Mouse (Mus musculus) megakaryocyte progenitor cell, adult 5-6 weeks (primary cell): Measurements from ENCODE around the gene Bmp10. TPM values are rescaled to one million over a fixed set of nuclear protein-coding genes. Genes with fewer than 3 reads are reported as not detected.
A peak's percentile ranks its signal among the peaks of the same experiment; 100 is the strongest.

Experiments
- ATAC-seq: replicated peaks from 2 replicates; pipeline ENCODE4 v1.8.0; 2016; ENCODE audit warnings: mild to moderate bottlenecking, moderate TSS enrichment, inconsistent platforms; ENCODE audit not compliant: poor library complexity
- total RNA-seq, 2 experiments: library from RNA; stranded (forward) in 1 of 2; stranded (reverse) in 1 of 2; fragments of 157-497, 149-512 nt in 1 of 2; fragments of 200-1000 nt in 1 of 2; gene quantifications; 2 replicates each; pipeline versions ENCODE4 v1.2.3 to v1.2.4; 2015 to 2017

The Bmp10 gene
- total RNA-seq (2015) (not detected in 2 replicates), total RNA-seq (2017) (not detected in 2 replicates)

- ATAC-seq: no peak
Observed at GRCm38 (mm10) chr6:87428487-87429044, at the start of gene Bmp10. Gene Bmp10 (plus strand): TSS chr6:87428994.

GRCm38 (mm10) chr6:87383926-87384691, 44.7 kb upstream of the Bmp10 start:
- ATAC-seq: peak; percentile 61

DNA sequence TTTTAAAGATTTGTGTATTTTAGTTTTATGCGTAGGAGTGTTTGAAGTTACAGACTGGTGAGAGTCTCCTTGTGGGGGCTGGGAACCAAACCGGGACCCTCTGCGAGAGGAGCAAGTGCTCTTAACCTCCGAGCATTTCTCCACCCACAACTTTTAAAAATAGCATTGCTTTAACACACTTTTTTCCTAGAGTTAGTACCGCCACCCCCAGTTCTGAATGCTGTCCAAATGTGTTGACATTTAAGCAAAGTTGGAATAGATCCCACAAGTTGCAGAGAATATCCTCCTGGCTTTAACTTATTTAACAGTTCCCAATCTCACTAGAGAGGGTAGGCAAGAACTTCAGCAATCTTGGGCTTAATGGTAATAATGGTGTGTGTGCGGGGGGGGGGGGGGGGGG, 44.0 kb upstream of the Bmp10 start:
- ATAC-seq: no peak

DNA sequence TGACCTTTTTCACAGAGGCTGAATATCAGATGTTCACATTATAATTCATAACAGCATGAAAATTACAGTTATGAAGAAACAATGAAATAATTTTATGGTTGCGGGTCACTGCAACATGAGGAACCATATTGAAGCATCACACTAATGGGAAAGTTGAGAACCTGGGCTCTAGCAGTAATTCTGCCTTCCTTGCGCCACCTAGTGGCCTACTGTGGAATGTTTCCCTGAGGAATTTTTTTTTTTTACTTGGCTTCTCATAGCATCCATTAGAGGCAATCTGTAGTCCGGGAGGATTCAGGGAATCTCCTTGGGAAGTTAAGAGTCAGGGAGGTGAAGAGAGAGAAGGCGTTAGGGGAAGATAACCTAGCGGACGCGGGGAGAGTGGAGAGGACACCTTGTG, 42.6 kb upstream of the Bmp10 start:
- peak; percentile 53; the same call in 1 of the 2 replicates for ATAC-seq

DNA sequence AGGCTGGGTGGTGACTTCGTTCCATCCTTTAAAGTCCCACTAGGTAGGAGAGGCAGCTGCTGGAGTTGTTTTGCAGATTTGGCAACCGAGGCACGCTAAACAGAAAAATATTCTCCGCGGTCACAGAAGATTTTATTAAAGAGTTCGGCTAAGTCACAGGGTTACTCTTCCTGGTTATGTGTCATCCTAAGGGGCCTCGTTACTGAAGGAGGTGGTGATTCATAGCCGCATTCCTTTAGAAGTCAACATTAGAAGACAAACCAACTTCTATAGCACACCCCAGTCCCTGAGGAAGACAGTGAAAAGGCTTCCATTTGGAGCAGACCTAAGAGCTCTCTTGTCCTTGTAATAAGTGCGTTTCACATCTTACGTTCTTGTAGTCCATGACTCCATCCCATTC, 42.1 kb upstream of the Bmp10 start:
- no peak for ATAC-seq

DNA sequence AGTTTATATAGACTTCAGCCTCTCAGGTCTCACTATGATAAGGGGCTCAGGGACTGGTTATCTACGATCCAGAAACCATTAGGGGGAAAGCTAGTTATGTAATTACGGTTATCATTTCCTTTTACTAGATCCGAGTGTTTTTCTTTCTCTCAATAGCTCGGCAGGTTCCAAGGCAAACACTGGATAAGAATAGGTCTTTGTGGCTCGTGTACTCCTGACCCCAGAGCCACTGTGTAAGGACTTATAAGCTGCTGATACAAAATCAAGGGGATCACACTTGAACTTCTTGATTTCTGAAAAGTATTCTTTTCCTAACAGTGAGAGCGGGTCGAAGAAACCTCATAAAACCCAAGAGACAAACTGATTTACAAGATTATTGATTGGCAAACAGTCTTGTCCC, 39.9 kb upstream of the Bmp10 start, which contains the start of gene Gkn3:
Gene Gkn3 (minus strand): TSS at position 59 of the 400 bp plus-strand sequence.
- no peak for ATAC-seq

- ATAC-seq: peak; percentile 59
Observed at GRCm38 (mm10) chr6:87389455-87389989, 39.3 kb upstream of the Bmp10 start.

DNA sequence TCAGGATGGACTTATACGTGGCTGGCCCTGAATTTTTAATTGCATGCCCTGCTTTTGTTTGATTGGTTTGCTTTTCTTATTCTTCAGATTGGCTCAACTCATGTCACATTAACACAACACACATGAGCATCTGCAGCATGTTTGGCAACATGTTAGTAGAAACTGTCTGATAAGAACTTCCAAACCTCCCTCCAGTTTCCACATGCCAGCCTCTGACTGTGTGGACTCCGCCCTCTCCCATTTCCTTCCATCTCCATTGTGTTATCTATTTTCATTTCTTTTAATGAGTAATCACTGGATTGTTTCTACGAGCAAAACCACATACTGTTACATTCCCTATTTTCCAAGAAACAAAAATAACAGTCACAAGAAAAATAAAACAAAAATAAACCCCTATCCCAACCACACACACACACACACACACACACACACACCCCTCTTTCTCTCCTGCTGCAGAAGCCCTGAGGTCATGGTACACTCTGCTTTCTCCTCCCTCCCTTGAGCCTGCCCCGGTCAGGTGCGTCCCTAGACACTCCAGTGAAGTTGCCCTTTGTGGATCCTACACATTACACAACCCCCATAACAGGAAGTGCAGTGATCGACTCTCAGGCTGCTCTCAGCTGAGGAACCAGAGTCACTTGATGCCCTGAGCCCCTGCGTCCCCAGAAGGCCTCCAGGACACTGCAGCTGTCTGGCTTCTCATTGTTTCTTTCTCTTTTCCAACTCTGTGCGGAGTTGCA, 35.2 kb upstream of the Bmp10 start:
- peak; percentile 70 for ATAC-seq

- ATAC-seq: no peak
Observed at GRCm38 (mm10) chr6:87394783-87395182, 34.0 kb upstream of the Bmp10 start.

- peak; percentile 87 for ATAC-seq
Observed at GRCm38 (mm10) chr6:87399137-87399536, 29.7 kb upstream of the Bmp10 start.

GRCm38 (mm10) chr6:87399886-87400566, 28.8 kb upstream of the Bmp10 start:
- peak; percentile 71 for ATAC-seq

DNA sequence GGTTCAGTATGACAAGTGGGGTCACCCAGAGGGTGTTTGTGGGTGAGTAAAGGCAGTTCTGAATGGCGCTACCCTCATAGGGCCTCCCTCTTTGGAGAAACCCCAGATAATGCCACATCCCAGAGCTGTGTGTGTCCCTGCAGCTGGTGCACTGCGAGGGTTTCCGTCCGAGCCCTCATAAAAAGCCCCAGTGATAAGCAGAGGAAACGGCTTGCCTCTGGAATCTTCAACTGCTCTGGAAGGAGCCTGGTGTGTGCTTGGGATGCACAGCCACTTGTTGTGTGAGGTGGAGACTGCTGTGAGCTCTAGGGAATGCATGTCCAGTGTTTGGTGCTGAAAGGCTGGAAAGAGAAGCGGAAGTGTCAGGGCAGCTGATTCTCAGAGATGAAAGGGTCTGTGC, 27.3 kb upstream of the Bmp10 start:
- no peak for ATAC-seq

- ATAC-seq: no peak
Observed at GRCm38 (mm10) chr6:87412011-87412410, 16.8 kb upstream of the Bmp10 start.

DNA sequence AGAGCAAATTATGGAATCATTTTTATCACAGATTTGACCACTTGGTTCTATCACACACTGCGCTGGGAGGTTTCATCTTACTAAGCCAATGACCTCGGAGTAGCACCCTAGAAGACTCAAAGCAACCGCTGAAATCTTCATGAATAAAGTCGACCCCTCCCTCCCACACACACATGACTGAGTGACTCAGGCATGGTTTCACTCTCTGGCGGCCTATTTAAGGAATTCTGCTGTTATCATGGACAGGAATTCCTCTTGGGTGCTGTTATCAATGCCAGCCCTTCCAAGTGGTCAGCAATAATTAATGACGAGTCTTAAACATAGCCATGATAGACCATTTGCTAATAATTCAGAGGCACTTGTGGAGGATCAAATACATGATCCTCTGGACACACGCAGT, 6.5 kb upstream of the Bmp10 start:
- ATAC-seq: no peak

GRCm38 (mm10) chr6:87424037-87424816, 4.6 kb upstream of the Bmp10 start:
- peak; percentile 87 for ATAC-seq

- no peak for ATAC-seq
Observed at GRCm38 (mm10) chr6:87426954-87427353, 1.8 kb upstream of the Bmp10 start.

GRCm38 (mm10) chr6:87427616-87428015, 1.2 kb upstream of the Bmp10 start:
- no peak for ATAC-seq

DNA sequence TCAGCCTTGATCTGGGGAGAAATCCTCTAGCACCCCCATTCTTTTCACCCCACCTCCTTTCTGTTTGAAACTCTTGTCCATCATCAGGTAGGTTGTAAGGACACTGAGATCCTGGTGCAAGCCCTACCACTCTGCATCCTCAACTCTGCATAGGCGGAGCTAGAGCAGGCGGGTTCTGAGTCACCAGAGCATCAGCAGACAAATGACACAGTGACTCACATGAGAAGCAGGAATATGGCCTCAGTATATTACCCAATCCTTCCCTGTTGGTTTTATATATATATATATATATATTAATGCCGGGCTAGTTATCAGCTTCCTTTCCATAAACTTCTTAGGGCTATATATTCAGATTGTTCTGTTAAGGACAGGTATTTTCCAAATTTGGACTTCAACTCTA, 7.0 kb downstream of the Bmp10 start:
- no peak for ATAC-seq

DNA sequence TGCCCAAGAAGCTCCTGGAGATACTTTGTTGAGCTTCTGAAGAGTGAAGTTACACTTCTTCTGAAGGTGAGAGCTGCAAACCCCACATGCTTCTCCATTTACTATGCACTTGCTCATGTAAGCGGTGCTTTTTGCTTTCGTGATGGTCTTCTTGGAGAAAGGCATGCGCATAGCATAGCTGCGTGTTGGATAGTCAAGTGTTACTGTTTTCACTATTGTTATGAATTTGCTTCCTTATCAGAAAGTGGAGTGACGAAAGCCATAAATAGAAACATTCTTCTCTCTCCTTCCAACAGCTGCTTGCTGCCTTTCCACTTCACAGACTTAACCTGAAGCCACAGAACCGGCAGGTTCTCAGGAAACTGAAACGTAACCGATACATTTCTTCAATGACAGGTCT, 8.0 kb downstream of the Bmp10 start:
- no peak for ATAC-seq

GRCm38 (mm10) chr6:87443253-87443652, 14.5 kb downstream of the Bmp10 start:
- no peak for ATAC-seq
